Mouse (Mus musculus) naive thymus-derived CD4-positive, alpha-beta T cell, adult 2 months (primary cell): ENCODE data around the gene Esp18.

Experiments
- DNase-seq: peaks from one replicate; pipeline ENCODE4 v3.0.0-alpha.2; 2011; ENCODE audit warnings: low read depth

Gene Esp18

GRCm38 (mm10) chr17:39406059-39406458 is at the start of gene Esp18:
Gene Esp18 (plus strand): TSS chr17:39406359.
- DNase-seq = no peak

- DNase-seq = no peak
Observed at GRCm38 (mm10) chr17:39363316-39363715, 42.8 kb upstream of the Esp18 start.
